Mouse (Mus musculus): ENCODE measurements at regions not wholly inside any gene's neighbourhood (a gene's known extent, or its start where the extent isn't known, plus 50 kb on each side); places are given as distances from the start of the nearest gene placed in this dataset.

GRCm38 (mm10) chr2:50755616-50756450 lies 393.1 kb downstream of the Rnd3 start:
- peak; percentile 50; the same call in 1 of the 2 replicates for ATAC-seq
- H3K27me3 ChIP-seq (replicated peaks; ENCODE audit: control insufficient read depth, insufficient read depth, low read length), result no peaks in the 10 kb centered on the region
- H3K27ac ChIP-seq (ENCODE audit: low read depth, low read length), result no peak overlapping the region
- 14% methylated on average over 9 of the region's 9 CpGs for WGBS
- no peak overlapping the region for H3K4me3 ChIP-seq (ENCODE audit: low read length)
- H3K4me1 ChIP-seq (ENCODE audit: control insufficient read depth, insufficient read depth, low read depth, low read length), result peaks cover 2% of the 10 kb centered on the region; the same call in 1 of the 2 replicates
- no peak overlapping the region for H3K9ac ChIP-seq (ENCODE audit: low read depth, low read length)
- no peaks in the 10 kb centered on the region for H3K36me3 ChIP-seq (ENCODE audit: control insufficient read depth, insufficient read depth, low read length)
- no peak overlapping the region for H3K4me2 ChIP-seq (ENCODE audit: low read length)
- H3K9me3 ChIP-seq (ENCODE audit: control insufficient read depth, low read length), result no peaks in the 10 kb centered on the region

GRCm38 (mm10) chr2:50755160-50755559 lies 393.8 kb downstream of the Rnd3 start:
- ATAC-seq, result no peak
- 45% methylated on average over 6 of the region's 6 CpGs for WGBS
- no peak overlapping the region for H3K9ac ChIP-seq (ENCODE audit: low read depth, low read length)
- H3K36me3 ChIP-seq (ENCODE audit: control insufficient read depth, insufficient read depth, low read length), result no peaks in the 10 kb centered on the region
- no peaks in the 10 kb centered on the region for H3K9me3 ChIP-seq (ENCODE audit: control insufficient read depth, low read length)
- peaks cover 2% of the 10 kb centered on the region; the same call in 1 of the 2 replicates for H3K4me1 ChIP-seq (ENCODE audit: control insufficient read depth, insufficient read depth, low read depth, low read length)
- H3K27me3 ChIP-seq (replicated peaks; ENCODE audit: control insufficient read depth, insufficient read depth, low read length), result no peaks in the 10 kb centered on the region
- no peak overlapping the region for H3K27ac ChIP-seq (ENCODE audit: low read depth, low read length)
- H3K4me3 ChIP-seq (ENCODE audit: low read length), result no peak overlapping the region
- no peak overlapping the region for H3K4me2 ChIP-seq (ENCODE audit: low read length)

- Histone ChIP-seq H3K36me3 (ENCODE audit: control insufficient read depth, insufficient read depth, low read length) (no peaks in the 10 kb centered on the region), H3K27ac (ENCODE audit: low read depth, low read length) (no peak overlapping the region), H3K4me3 (ENCODE audit: low read length) (no peak overlapping the region), H3K4me2 (ENCODE audit: low read length) (no peak overlapping the region), H3K27me3 (replicated peaks; ENCODE audit: control insufficient read depth, insufficient read depth, low read length) (no peaks in the 10 kb centered on the region), H3K9ac (ENCODE audit: low read depth, low read length) (no peak overlapping the region), H3K4me1 (ENCODE audit: control insufficient read depth, insufficient read depth, low read depth, low read length) (peaks cover 2% of the 10 kb centered on the region; the same call in 1 of the 2 replicates), H3K9me3 (ENCODE audit: control insufficient read depth, low read length) (no peaks in the 10 kb centered on the region)
- no peak for ATAC-seq
- 71% methylated on average over 9 of the region's 9 CpGs for WGBS
Measured at GRCm38 (mm10) chr2:50752408-50752807, 396.5 kb downstream of the Rnd3 start.

GRCm38 (mm10) chr2:50750799-50751198 lies 398.1 kb downstream of the Rnd3 start:
- Histone ChIP-seq H3K4me3 (ENCODE audit: low read length) (no peak overlapping the region), H3K4me2 (ENCODE audit: low read length) (no peak overlapping the region), H3K9me3 (ENCODE audit: control insufficient read depth, low read length) (no peaks in the 10 kb centered on the region), H3K4me1 (ENCODE audit: control insufficient read depth, insufficient read depth, low read depth, low read length) (no peaks in the 10 kb centered on the region), H3K36me3 (ENCODE audit: control insufficient read depth, insufficient read depth, low read length) (no peaks in the 10 kb centered on the region), H3K27ac (ENCODE audit: low read depth, low read length) (no peak overlapping the region), H3K9ac (ENCODE audit: low read depth, low read length) (no peak overlapping the region), H3K27me3 (replicated peaks; ENCODE audit: control insufficient read depth, insufficient read depth, low read length) (no peaks in the 10 kb centered on the region)
- 67% methylated on average over 5 of the region's 5 CpGs for WGBS
- no peak for ATAC-seq

GRCm38 (mm10) chr2:50744625-50745214 lies 404.2 kb downstream of the Rnd3 start:
- no peak for ATAC-seq
- Histone ChIP-seq H3K9ac (ENCODE audit: low read depth, low read length) (no peak overlapping the region), H3K4me2 (ENCODE audit: low read length) (no peak overlapping the region), H3K9me3 (ENCODE audit: control insufficient read depth, low read length) (no peaks in the 10 kb centered on the region), H3K27ac (ENCODE audit: low read depth, low read length) (no peak overlapping the region), H3K27me3 (replicated peaks; ENCODE audit: control insufficient read depth, insufficient read depth, low read length) (no peaks in the 10 kb centered on the region), H3K4me1 (ENCODE audit: control insufficient read depth, insufficient read depth, low read depth, low read length) (no peaks in the 10 kb centered on the region), H3K36me3 (ENCODE audit: control insufficient read depth, insufficient read depth, low read length) (no peaks in the 10 kb centered on the region), H3K4me3 (ENCODE audit: low read length) (no peak overlapping the region)
- 47% methylated on average over 13 of the region's 13 CpGs for WGBS

GRCm38 (mm10) chr2:50743785-50744258 lies 405.1 kb downstream of the Rnd3 start:
- Histone ChIP-seq H3K9me3 (ENCODE audit: control insufficient read depth, low read length) (no peaks in the 10 kb centered on the region), H3K4me3 (ENCODE audit: low read length) (no peak overlapping the region), H3K27ac (ENCODE audit: low read depth, low read length) (no peak overlapping the region), H3K36me3 (ENCODE audit: control insufficient read depth, insufficient read depth, low read length) (no peaks in the 10 kb centered on the region), H3K27me3 (replicated peaks; ENCODE audit: control insufficient read depth, insufficient read depth, low read length) (no peaks in the 10 kb centered on the region), H3K9ac (ENCODE audit: low read depth, low read length) (no peak overlapping the region), H3K4me2 (ENCODE audit: low read length) (no peak overlapping the region), H3K4me1 (ENCODE audit: control insufficient read depth, insufficient read depth, low read depth, low read length) (no peaks in the 10 kb centered on the region)
- 98% methylated on average over 3 of the region's 3 CpGs for WGBS
- ATAC-seq, result peak; percentile 54

- 71% methylated on average over 2 of the region's 2 CpGs for WGBS
Measured at GRCm38 (mm10) chr2:50742421-50742820, 406.5 kb downstream of the Rnd3 start.

GRCm38 (mm10) chr2:50741337-50741736 lies 407.6 kb downstream of the Rnd3 start:
- Histone ChIP-seq H3K27ac (ENCODE audit: low read depth, low read length) (no peak overlapping the region), H3K9me3 (ENCODE audit: control insufficient read depth, low read length) (no peaks in the 10 kb centered on the region), H3K4me3 (ENCODE audit: low read length) (no peak overlapping the region), H3K4me2 (ENCODE audit: low read length) (no peak overlapping the region), H3K27me3 (replicated peaks; ENCODE audit: control insufficient read depth, insufficient read depth, low read length) (no peaks in the 10 kb centered on the region), H3K4me1 (ENCODE audit: control insufficient read depth, insufficient read depth, low read depth, low read length) (no peaks in the 10 kb centered on the region), H3K36me3 (ENCODE audit: control insufficient read depth, insufficient read depth, low read length) (no peaks in the 10 kb centered on the region), H3K9ac (ENCODE audit: low read depth, low read length) (no peak overlapping the region)
- no peak for ATAC-seq
- 71% methylated on average over 2 of the region's 2 CpGs for WGBS

More at GRCm38 (mm10) chr2:50742421-50742820, 406.5 kb downstream of the Rnd3 start:
- H3K9me3 ChIP-seq (ENCODE audit: control insufficient read depth, low read length), result no peaks in the 10 kb centered on the region
- H3K4me1 ChIP-seq (ENCODE audit: control insufficient read depth, insufficient read depth, low read depth, low read length), result no peaks in the 10 kb centered on the region
- no peak overlapping the region for H3K27ac ChIP-seq (ENCODE audit: low read depth, low read length)
- H3K36me3 ChIP-seq (ENCODE audit: control insufficient read depth, insufficient read depth, low read length), result no peaks in the 10 kb centered on the region
- no peak for ATAC-seq
- H3K4me3 ChIP-seq (ENCODE audit: low read length), result no peak overlapping the region
- no peak overlapping the region for H3K9ac ChIP-seq (ENCODE audit: low read depth, low read length)
- H3K27me3 ChIP-seq (replicated peaks; ENCODE audit: control insufficient read depth, insufficient read depth, low read length), result no peaks in the 10 kb centered on the region
- H3K4me2 ChIP-seq (ENCODE audit: low read length), result no peak overlapping the region

GRCm38 (mm10) chr2:50739599-50739979 lies 409.3 kb downstream of the Rnd3 start:
- H3K4me1 ChIP-seq (ENCODE audit: control insufficient read depth, insufficient read depth, low read depth, low read length), result no peaks in the 10 kb centered on the region
- no peak overlapping the region for H3K4me2 ChIP-seq (ENCODE audit: low read length)
- H3K9ac ChIP-seq (ENCODE audit: low read depth, low read length), result no peak overlapping the region
- no peak for ATAC-seq
- no peaks in the 10 kb centered on the region for H3K36me3 ChIP-seq (ENCODE audit: control insufficient read depth, insufficient read depth, low read length)
- no peaks in the 10 kb centered on the region for H3K27me3 ChIP-seq (replicated peaks; ENCODE audit: control insufficient read depth, insufficient read depth, low read length)
- H3K27ac ChIP-seq (ENCODE audit: low read depth, low read length), result no peak overlapping the region
- H3K4me3 ChIP-seq (ENCODE audit: low read length), result no peak overlapping the region
- H3K9me3 ChIP-seq (ENCODE audit: control insufficient read depth, low read length), result no peaks in the 10 kb centered on the region
- 60% methylated on average over 8 of the region's 8 CpGs for WGBS
